Mouse (Mus musculus): ENCODE data around the gene Disp2.

DNA sequence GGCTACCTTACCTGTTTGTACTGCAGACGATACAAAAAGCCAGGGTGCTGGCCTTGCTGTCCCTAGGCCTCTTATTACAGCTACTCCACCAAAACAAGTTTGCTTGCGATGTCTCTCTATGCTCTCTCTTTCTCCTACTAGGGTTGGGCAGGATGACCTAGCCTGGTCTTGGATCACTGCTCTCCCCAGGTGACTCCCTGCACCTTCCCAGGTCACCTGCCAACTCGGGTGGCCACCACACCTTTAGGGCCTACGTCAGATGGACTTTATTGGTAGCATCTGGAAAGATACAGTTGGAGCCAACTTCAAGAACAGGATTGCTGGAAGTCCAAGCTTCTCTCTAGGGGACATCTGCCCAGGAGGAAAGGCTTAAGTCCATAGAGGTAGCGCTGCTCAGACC is 14.6 kb upstream of the Disp2 start:
- TF ChIP-seq CTCF (IDR thresholded peaks at IDR 0.05; ENCODE audit: borderline replicate concordance, insufficient read depth, low read depth, low read length) (no peak), POLR2A (IDR thresholded peaks at IDR 0.05; ENCODE audit: borderline replicate concordance, insufficient read depth, low read length) (no peak)

All from cerebellum, adult 2 months (tissue).